21 mouse cellular contexts compared by ENCODE assay signal in the genomic region with DNA sequence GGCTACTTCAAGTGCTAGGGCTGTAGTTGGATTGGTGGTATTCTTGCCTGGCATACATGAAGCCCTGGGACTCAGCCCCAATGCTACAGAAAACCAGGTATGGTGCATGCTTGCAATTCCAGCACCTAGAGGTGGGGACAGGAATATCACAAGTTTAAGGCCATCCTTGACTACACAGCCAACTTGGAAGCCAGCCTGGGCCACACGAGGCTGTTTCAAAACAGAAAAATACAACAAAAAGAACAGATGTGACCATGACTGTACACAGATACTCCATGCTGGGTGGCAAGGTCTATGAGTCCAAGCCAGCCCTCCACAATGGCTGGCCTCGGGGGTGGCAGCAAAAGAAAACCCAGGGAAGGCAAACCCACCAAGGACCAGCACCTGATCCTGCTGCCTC.
"Had no signal": no experiment of that assay in that cellular context is flagged by ENCODE, and none has a peak within 500 bp of the region (broad histone marks: within the 10 kb centered on the region; RNA-seq: fewer than 3 reads in every experiment).

No protein-coding gene starts in this region.

- H3K4me2 ChIP-seq: heart, embryonic 11.5 days; heart, embryonic 13.5 days; heart, embryonic 15.5 days; hindbrain, embryonic 14.5 days; intestine, embryonic 15.5 days; limb, embryonic 13.5 days; limb, embryonic 15.5 days had no signal

- ATAC-seq: hindbrain, embryonic 16.5 days; inflammation-experienced regulatory T-cells, adult 6 months; intestine, embryonic 15.5 days; intestine, postnatal 0 days had no signal

- H3K4me1 ChIP-seq: limb, embryonic 13.5 days; limb, embryonic 15.5 days had no signal

- H3K9me3 ChIP-seq: heart, embryonic 15.5 days; intestine, embryonic 15.5 days; limb, embryonic 13.5 days; limb, embryonic 15.5 days had no signal

- DNase-seq: gastrocnemius, postnatal 14 days; gastrocnemius, postnatal 36 days; heart, adult 11 months; heart, adult 2 months; heart, postnatal 14 days; heart, postnatal 36 days; kidney, postnatal 10 days; kidney, postnatal 25 days; left cerebral cortex, postnatal 4 days had no signal

- H3K9ac ChIP-seq: heart, embryonic 13.5 days; heart, embryonic 15.5 days; hindbrain, embryonic 14.5 days; intestine, embryonic 15.5 days; limb, embryonic 13.5 days; limb, embryonic 15.5 days had no signal

- H3K27ac ChIP-seq: heart, adult 2 months; heart, embryonic 13.5 days; heart, embryonic 15.5 days; hindbrain, embryonic 14.5 days; intestine, embryonic 15.5 days; layer of hippocampus, adult 2 months; left cerebral cortex, adult 2 months; limb, embryonic 13.5 days; limb, embryonic 15.5 days had no signal

- H3K4me3 ChIP-seq: heart, adult 2 months; heart, embryonic 13.5 days; heart, embryonic 15.5 days; intestine, embryonic 15.5 days; layer of hippocampus, adult 2 months; left cerebral cortex, adult 2 months; limb, embryonic 13.5 days; limb, embryonic 15.5 days had no signal

- H3K27me3 ChIP-seq: heart, embryonic 13.5 days; heart, embryonic 15.5 days; intestine, embryonic 15.5 days; limb, embryonic 13.5 days; limb, embryonic 15.5 days had no signal
